Mouse (Mus musculus) intestine, postnatal 0 days (tissue): ENCODE measurements around the gene Ccer2. TPM values are rescaled to one million over a fixed set of nuclear protein-coding genes. Genes with fewer than 3 reads are reported as not detected.

Experiments
- ATAC-seq: fragments of 200-750 bp; cut with Nextera tagmentation; 2 replicates; pipeline ENCODE4 v1.8.0; 2017; ENCODE audit warnings: mild to moderate bottlenecking, moderate TSS enrichment, moderate library complexity
- H3K27ac ChIP-seq: fragments of 300-500 bp; sonication (generic); 2 replicates; pipeline ENCODE4 v1.5.1; 2014; ENCODE audit warnings: mild to moderate bottlenecking, low read depth, low read length, moderate library complexity
- H3K27me3 ChIP-seq: fragments of 300-500 bp; sonication (generic); replicated peaks from 2 replicates; pipeline ENCODE4 v1.6.1; 2014; ENCODE audit warnings: low read length, mixed read lengths; ENCODE audit not compliant: control insufficient read depth, insufficient read depth
- H3K36me3 ChIP-seq: fragments of 300-500 bp; sonication (generic); 2 replicates; pipeline ENCODE4 v1.6.1; 2014; ENCODE audit warnings: mild to moderate bottlenecking, moderate library complexity; ENCODE audit not compliant: control insufficient read depth, insufficient read depth
- H3K4me1 ChIP-seq: fragments of 300-500 bp; sonication (generic); replicated peaks from 2 replicates; pipeline ENCODE4 v1.6.1; 2014; ENCODE audit warnings: antibody characterized with exemption, low read length, mixed read lengths; ENCODE audit not compliant: control insufficient read depth, insufficient read depth
- H3K4me2 ChIP-seq: fragments of 300-500 bp; sonication (generic); replicated peaks from 2 replicates; pipeline ENCODE4 v1.6.1; 2014; ENCODE audit warnings: low read depth, mild to moderate bottlenecking, moderate library complexity
- H3K4me3 ChIP-seq: fragments of 300-500 bp; sonication (generic); 2 replicates; pipeline ENCODE4 v1.5.1; 2014; ENCODE audit warnings: low read depth, low read length
- H3K9ac ChIP-seq: fragments of 300-500 bp; sonication (generic); 2 replicates; pipeline ENCODE4 v1.6.1; 2014; ENCODE audit warnings: mild to moderate bottlenecking, low read depth, low read length
- H3K9me3 ChIP-seq: fragments of 300-500 bp; sonication (generic); 2 replicates; pipeline ENCODE4 v1.6.1; 2016; ENCODE audit warnings: mixed run types; ENCODE audit not compliant: control insufficient read depth
- CTCF ChIP-seq: sonication (generic); IDR thresholded peaks from 2 replicates; pipeline ENCODE4 v1.5.1; 2016; ENCODE audit warnings: low read depth, mild to moderate bottlenecking, control low read depth, antibody characterized with exemption, moderate library complexity
- WGBS: fragments of 180-500 bp; shearing (Covaris S2); extraction: QIAGEN DNeasy Blood & Tissue Kit; methylation state at CpG from one replicate; pipeline ENCODE4 v1.1.7; 2014; 5-methylcytosine and 5-hydroxymethylcytosine counted together
- polyA plus RNA-seq: library from polyadenylated mRNA; unstranded; fragments of >200 nt; fragmentation: Nextera tagmentation; extraction: Ambion mirVana; gene quantifications from 2 replicates; pipeline ENCODE4 v1.2.1, GENCODE M21; 2015

Ccer2 gene
- polyA plus RNA-seq, 1 experiment from 2014 or later = not detected

GRCm38 (mm10) chr7:28740949-28741348 lies 15.0 kb upstream of the Ccer2 start:
- no peaks in the 10 kb centered on the region for H3K4me1 ChIP-seq
- H3K4me3 ChIP-seq = peak overlapping the region; percentile 72
- peaks cover 23% of the 10 kb centered on the region for H3K36me3 ChIP-seq
- H3K27ac ChIP-seq = 0 out of 2 replicates have a peak overlapping the region, but pooled peaks have one; percentile 47
- H3K9me3 ChIP-seq = no peaks in the 10 kb centered on the region
- H3K27me3 ChIP-seq = no peaks in the 10 kb centered on the region
- peak overlapping the region; percentile 69 for H3K4me2 ChIP-seq
- peak; percentile 31; the same call in 1 of the 2 replicates for TF ChIP-seq CTCF
- no peak for ATAC-seq
- 30% methylated on average over 9 of the region's 9 CpGs for WGBS
- peak overlapping the region; percentile 55 for H3K9ac ChIP-seq

- Histone ChIP-seq H3K9me3 (no peaks in the 10 kb centered on the region), H3K36me3 (peaks cover 27% of the 10 kb centered on the region), H3K4me2 (peak overlapping the region; percentile 69), H3K4me3 (peak overlapping the region; percentile 72), H3K27ac (peak overlapping the region; percentile 47; the same call in 1 of the 2 replicates), H3K9ac (peak overlapping the region; percentile 55), H3K4me1 (no peaks in the 10 kb centered on the region), H3K27me3 (no peaks in the 10 kb centered on the region)
- under 1% methylated on average over 13 of the region's 13 CpGs for WGBS
- no peak for TF ChIP-seq CTCF
- ATAC-seq = peak; percentile 16
These were observed 14.6 kb upstream of the Ccer2 start for GRCm38 (mm10) chr7:28741368-28741708.

GRCm38 (mm10) chr7:28741709-28742438 lies 14.1 kb upstream of the Ccer2 start, which contains the start of the genes Mrps12 and Sars2:
Mrps12 (minus strand) TSS chr7:28741820.
Sars2 (plus strand) TSS chr7:28741992.
- H3K4me1 ChIP-seq = no peaks in the 10 kb centered on the region
- no peaks in the 10 kb centered on the region for H3K9me3 ChIP-seq
- under 1% methylated on average over 39 of the region's 39 CpGs for WGBS
- ATAC-seq = peak; percentile 97
- H3K4me3 ChIP-seq = peak within 1 kb of the TSS; percentile 72
- peak; percentile 95 for TF ChIP-seq CTCF
- peak within 1 kb of the TSS; percentile 60 for H3K9ac ChIP-seq
- peaks cover 32% of the 10 kb centered on the region for H3K36me3 ChIP-seq
- H3K27me3 ChIP-seq = no peaks in the 10 kb centered on the region
- H3K27ac ChIP-seq = peak within 1 kb of the TSS; percentile 60; the same call in 1 of the 2 replicates
- H3K4me2 ChIP-seq = peak within 1 kb of the TSS; percentile 69

DNA sequence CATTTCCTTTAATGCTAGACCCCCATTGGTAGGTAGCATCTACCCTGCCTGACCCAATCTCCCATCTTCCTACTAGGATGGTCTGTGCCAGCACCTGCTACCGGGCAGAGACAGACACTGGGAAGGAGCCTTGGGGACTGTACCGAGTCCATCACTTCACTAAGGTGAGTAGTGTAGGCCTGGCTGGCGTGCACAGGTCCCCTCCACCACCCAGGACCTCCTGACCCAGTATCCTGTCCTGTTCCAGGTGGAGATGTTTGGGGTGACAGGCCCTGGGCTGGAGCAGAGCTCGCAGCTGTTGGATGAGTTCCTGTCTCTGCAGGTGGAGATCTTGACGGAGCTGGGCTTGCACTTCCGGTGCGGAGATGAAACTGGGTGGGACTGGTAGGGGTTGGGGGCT lies 6.0 kb upstream of the Ccer2 start:
- H3K36me3 ChIP-seq = peaks cover 48% of the 10 kb centered on the region
- no peak for ATAC-seq
- H3K4me1 ChIP-seq = no peaks in the 10 kb centered on the region
- no peak overlapping the region for H3K27ac ChIP-seq
- H3K27me3 ChIP-seq = no peaks in the 10 kb centered on the region
- H3K4me3 ChIP-seq = no peak overlapping the region
- no peak overlapping the region for H3K9ac ChIP-seq
- TF ChIP-seq CTCF = no peak
- no peak overlapping the region for H3K4me2 ChIP-seq
- H3K9me3 ChIP-seq = no peaks in the 10 kb centered on the region
- 94% methylated on average over 7 of the region's 7 CpGs for WGBS

- Histone ChIP-seq H3K36me3 (peaks cover 57% of the 10 kb centered on the region), H3K9ac (no peak overlapping the region), H3K4me3 (no peak overlapping the region), H3K9me3 (no peaks in the 10 kb centered on the region), H3K27ac (no peak overlapping the region), H3K27me3 (peaks cover 10% of the 10 kb centered on the region; the same call in 1 of the 2 replicates), H3K4me2 (no peak overlapping the region), H3K4me1 (no peaks in the 10 kb centered on the region)
- TF ChIP-seq CTCF = no peak
- WGBS = 82% methylated on average over 13 of the region's 13 CpGs
- ATAC-seq = no peak
These were observed 2.6 kb downstream of the Ccer2 start for GRCm38 (mm10) chr7:28758623-28759022.

DNA sequence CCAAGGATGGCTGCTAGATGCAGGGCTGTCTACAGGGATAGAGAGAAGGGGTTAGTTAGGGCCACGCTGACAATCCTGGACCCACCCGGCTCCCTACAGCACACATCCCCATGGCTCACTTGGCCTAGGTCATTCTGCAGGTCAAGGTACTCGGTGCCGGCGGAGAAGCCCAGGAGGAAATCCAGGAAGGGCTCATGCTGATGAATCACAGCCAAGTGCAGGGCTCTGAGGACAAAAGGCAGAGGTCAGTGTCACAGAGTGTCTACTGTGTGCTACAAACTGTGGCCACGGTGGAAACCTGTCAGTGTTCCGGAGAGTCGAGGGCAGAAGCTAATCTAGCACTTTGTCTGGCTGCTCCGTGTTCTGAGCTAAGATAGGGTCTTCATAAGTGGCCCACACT lies 5.9 kb downstream of the Ccer2 start:
- ATAC-seq = no peak
- 91% methylated on average over 9 of the region's 9 CpGs for WGBS
- H3K4me2 ChIP-seq = no peak overlapping the region
- peaks cover 52% of the 10 kb centered on the region for H3K36me3 ChIP-seq
- no peaks in the 10 kb centered on the region for H3K27me3 ChIP-seq
- TF ChIP-seq CTCF = no peak
- H3K9ac ChIP-seq = no peak overlapping the region
- no peaks in the 10 kb centered on the region for H3K9me3 ChIP-seq
- H3K4me3 ChIP-seq = no peak overlapping the region
- no peaks in the 10 kb centered on the region for H3K4me1 ChIP-seq
- no peak overlapping the region for H3K27ac ChIP-seq
